Mouse (Mus musculus) skeletal muscle tissue, adult 2 months (tissue): ENCODE measurements around the gene Rps28.
A peak's percentile ranks its signal among the peaks of the same experiment; 100 is the strongest.

Experiments used
- DNase-seq: peaks from one replicate; pipeline ENCODE4 v3.0.0-alpha.2; 2012; ENCODE audit warnings: low read depth, low spot score

The Rps28 gene

DNA sequence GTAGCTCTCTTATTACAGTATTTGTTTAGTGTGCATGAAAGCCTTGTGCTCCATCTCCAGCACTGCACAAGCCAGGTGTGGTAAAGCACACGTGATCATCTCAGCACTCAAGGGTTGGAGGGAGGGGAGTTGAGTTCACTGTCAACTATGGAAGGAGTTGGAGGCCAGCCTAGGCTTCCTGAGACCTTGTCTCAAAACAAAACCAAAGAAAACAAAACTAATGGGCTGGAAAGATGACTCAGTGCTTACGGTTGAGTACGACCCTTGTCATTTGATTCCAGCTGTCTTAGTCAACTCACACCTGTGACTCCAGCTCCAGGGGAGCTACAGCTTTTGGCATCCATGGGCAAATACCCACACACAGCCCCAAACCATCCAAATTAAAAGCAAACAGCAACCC is 11.9 kb downstream of the Rps28 start:
- DNase-seq, result no peak

DNA sequence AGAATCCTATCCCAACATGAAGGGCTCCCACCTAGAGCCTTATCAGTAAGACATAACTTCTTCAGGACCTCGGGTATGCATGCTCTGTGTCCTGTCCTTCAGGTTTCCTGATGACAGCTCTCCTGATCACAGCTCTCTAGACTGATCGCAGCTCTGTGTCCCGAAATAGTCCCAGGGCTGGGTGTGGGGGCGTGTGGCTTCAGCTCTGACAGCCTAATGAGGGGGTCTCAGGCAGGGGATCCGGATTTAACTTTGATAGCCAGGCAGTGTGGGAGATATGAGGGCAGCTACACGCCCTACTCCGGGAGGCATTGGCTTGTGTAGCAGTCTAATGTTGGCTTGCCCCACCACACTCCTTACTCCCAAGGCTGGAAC is 13.2 kb downstream of the Rps28 start:
- DNase-seq, result no peak

DNA sequence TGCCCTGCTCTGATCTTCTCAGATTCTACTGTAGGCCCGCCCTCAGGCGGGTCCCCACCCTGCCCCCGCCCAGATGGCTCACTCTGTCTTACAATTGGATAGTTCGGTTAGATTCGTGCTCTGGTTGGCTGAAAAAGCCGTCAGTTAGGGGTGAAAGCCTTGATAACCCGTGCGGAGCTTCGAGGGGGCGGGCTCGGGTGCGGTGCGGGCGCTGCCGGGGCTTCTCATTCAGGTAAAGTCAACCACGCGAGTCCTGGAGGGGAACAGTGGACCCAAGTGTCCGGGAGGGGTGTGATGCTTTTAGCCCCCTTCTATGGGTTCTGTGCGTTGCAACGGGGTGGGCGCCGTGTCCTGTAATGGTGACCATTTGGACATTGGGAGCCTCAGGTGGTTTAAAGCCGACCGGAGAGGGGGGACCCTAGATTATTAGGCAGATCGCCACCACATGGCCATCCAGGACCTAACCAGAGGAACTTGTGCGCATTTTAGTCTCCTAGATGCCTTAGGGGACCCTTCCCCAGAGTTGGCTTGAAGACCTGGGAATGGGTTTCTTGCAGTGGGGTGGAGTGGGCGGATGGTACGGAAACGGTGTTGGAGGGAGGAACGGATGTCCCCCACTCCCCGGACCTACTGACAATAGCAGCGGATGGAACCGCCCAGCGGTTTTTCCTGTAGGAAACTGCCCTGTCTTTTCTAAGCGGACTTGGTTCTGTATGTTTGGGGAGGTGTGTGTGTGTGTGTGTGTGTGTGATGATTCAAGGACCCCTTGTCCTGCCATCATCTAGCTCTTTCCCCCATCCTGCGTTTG is 13.8 kb downstream of the Rps28 start, which contains the start of gene Kank3:
Gene Kank3 (plus strand): TSS at position 186 of the 808 bp plus-strand sequence.
- DNase-seq, result peak; percentile 90

DNA sequence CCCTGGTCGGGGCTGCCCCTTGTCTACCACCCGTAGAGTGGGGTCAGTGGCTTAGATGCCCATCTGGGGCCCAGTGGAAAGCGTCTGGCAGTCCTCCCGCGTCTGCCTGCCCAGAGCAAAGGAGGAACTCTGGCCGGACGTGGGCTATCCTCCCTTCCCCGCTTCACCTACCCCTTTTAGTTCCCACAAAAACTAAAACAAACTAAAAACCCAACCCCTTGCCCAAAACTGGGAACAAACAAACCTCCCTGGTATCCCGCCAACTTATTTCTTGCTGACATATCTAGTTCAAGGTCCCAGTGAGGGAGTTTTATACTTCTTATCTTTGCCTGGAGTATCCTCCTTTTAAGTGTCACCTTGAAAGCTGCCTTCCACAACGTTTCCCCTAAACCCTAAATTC is 16.2 kb downstream of the Rps28 start:
- DNase-seq, result no peak

DNA sequence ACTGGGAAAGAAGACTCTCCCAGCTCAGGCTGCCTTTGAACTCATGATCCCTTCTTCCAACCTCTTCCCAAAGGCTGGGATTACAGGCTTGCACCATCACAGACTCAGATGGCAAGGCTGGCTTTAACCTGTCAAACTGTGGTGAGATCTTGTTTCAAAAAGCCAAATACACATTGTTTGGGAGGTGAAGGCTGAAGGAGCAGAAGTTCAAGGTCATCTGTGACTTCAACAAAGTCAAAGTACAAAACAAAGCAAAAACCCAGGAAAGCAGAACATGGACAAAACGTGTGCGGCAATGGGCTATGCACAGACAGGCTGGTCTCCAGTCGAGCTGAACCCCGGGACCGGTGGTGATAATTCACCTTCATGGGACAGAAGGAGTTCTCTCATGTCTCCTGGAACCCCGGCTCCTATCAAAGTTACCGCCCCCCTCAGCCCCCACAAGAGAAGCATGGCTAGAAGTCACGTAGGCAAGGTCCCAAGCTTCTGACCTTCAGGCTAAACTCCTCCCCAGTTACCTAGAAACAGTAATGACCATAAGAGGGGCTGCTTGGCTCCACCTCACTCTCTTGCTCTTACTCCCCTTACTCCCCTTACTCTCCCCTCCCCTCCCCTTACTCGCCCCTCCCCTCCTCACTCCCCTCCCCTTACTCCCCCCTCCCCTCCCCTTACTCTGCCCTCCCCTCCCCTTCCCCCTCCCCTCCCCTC is 17.0 kb downstream of the Rps28 start:
- DNase-seq, result no peak

DNA sequence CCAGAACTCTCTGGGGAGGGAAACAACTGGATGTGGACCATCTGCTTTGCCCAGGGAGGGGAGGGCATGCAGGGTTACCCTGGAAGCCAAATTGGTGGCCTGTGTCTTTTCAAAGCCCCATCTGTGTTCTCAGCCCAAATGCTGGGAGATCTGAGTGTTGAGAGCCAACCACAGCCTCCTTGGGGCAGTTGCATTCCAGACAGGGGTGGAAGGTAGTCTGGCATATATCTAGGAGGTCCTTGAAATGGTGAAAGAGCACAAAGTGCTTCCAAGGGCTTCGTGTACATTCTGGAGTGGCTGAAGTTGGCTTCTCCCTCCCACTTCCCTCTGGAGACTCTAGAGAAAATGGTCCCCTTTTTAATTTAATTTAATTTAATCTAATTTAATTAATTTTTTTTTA is 19.6 kb downstream of the Rps28 start:
- DNase-seq, result no peak

DNA sequence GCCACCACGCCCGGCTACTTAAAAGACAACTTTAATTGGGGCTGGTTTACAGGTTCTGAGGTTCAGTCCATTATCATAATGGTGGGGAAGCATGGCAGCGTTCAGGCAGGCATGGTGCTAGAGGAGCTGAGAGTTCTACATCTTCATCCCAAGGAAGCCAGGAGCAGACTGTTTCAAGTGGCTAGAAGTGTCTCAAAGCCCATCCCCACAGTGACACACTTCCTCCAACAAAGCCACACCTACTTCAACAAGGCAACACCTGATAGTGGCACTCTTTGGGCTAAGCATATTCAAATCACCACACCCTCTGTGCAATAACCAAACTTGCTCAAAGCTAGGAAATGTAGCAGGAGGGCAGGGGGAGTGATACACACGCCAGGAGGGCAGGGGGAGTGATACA is 20.2 kb downstream of the Rps28 start:
- DNase-seq, result no peak

DNA sequence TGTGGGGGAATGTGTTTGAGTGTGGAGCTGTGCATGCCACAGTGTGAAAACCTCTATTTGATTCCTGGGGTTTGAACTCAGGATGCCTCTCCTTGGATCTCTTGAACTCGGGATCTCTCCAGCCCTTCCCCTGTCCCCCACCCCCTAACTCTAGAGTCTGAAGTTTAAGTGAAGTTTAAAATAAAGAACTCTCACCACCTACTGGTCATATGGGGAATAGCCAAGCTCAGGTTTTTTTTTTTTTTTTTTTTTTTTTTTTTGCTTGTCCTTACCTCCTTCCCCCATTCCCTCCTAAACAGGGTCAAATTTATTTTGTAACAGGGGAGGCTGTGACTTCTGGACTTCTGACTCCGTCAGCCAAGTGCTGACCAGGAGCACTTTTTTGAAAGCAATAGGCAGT is 22.1 kb downstream of the Rps28 start:
- no peak for DNase-seq

DNA sequence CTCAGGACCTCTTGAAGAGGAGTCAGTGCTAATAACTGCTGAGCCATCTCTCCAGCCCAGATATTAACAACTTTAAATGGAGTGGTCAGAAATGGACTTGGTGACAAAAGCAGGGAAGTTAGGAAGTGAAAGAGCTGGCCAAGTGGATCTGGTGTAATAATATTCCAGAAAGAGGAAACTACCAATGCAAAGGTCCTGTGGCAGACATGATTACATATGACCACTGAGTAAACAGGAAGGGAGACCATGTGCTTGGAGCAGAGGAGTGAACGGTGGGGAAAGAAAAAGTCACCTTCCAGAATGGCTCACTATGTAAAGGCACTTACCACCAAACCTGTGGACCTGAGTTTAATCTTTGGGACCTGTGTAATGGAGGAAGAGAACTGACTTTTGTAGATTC is 25.1 kb downstream of the Rps28 start:
- no peak for DNase-seq

DNA sequence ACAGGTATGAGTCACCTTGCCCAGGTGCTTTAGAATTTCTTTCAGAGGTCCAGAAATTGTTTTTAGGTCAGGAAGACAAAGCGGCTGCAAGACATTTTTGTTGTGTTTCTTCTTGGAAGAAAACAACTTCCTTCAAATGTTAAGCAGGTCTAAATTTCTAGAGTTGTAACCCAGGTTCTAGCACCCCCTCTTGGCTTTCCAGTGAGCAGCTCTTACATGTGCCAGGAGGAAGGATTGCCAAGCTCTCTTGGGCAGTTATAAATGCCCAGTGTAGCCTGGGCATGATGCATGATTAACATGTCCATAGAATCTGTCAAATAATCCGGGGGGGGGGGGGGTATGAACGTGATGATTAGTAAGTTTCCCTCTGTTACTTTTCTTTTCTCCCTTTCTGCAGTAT is 26.1 kb downstream of the Rps28 start:
- DNase-seq, result no peak

DNA sequence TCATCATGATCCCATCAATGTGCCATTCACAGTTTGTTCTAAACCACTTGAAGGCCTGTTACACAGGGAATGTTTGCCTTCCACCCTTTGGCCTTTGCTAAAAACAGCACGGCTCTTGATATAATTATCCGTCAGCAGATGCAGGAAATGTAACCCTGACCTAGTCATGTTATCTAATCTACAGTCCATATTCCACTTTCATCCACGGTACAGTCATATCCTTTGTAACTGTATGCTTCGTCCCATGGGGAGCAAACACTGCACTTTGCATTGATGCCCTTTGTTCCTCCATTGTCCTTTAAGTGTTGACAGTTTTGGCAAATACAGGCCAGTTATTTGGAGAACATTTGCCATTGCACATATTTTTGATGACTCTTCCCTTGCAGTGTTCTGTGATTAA is 35.6 kb downstream of the Rps28 start:
- no peak for DNase-seq

DNA sequence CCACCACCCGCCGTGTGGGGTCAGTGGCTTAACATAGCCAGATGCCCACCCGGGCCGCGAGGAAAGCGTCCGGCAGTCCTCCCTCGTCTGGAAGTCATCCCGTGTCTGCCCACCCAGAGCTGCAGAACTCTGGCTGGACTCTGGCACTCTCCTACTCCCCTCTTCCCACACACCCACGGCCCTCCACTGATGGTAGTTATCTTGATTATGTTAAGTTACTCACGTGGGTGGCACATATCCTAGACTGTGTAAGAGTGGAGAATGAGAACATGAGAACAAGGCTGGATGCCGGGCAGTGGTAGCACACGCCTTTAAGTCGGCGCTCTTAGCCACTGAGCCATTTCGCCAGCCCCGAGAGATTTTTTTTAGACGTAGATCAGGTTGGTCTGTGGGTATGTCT is 38.0 kb downstream of the Rps28 start:
- DNase-seq, result no peak

DNA sequence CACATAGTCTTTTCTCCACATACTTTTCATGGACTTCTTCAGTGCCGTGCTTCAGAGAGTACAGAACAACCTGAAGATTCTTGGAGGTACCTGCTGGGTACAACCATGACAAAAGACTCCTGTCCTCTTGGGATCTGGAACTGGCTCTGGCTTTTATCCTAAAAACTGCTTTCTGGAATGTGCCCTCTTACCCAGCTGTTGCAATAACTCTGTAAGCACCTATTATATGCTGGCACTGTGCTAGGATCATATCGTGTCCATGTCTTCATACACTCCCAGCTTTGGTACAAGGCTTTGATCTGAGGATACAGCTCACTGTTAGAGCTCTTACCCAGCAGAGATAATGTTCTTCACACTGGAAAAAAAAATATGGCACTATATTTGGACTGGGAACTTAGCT is 39.4 kb downstream of the Rps28 start:
- no peak for DNase-seq

DNA sequence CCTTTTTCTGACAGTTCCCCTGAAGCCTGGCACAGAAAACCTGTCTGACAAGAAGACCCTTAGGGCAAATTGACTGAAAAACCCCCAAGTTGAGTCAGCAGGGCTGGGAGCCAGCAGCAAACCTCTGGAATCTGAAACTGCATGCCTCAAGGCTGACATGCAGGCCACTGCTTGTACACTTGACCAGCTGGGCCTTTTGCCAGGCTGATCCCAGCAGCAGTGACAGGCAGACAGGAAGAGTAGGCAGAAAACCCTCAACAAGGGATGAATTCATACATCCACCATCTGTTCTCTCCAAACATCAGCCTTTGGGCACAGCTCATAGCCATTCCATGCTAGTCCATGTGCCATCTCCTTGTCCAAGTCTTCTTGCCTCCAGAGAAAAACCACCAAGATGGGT is 41.0 kb downstream of the Rps28 start:
- peak; percentile 84 for DNase-seq

DNA sequence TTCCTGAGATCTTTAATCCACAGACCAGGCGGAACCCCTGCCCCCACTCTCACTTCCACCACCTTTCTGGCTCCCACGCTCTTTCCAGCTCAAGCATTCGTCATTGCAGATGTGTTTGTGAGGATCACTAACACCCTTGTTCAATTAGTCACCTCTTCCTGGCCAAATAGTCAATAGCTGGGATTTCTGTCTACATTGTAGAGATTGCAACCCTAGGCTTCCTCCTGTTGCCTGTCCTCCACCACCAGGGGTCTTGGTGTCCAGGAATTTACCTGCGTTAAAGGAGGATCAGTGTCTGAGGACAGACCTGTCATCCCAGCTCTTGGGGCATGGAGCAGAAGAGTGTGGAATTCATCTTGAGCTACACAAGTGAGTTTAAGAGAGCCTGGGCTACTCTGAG is 42.3 kb downstream of the Rps28 start:
- DNase-seq, result no peak

DNA sequence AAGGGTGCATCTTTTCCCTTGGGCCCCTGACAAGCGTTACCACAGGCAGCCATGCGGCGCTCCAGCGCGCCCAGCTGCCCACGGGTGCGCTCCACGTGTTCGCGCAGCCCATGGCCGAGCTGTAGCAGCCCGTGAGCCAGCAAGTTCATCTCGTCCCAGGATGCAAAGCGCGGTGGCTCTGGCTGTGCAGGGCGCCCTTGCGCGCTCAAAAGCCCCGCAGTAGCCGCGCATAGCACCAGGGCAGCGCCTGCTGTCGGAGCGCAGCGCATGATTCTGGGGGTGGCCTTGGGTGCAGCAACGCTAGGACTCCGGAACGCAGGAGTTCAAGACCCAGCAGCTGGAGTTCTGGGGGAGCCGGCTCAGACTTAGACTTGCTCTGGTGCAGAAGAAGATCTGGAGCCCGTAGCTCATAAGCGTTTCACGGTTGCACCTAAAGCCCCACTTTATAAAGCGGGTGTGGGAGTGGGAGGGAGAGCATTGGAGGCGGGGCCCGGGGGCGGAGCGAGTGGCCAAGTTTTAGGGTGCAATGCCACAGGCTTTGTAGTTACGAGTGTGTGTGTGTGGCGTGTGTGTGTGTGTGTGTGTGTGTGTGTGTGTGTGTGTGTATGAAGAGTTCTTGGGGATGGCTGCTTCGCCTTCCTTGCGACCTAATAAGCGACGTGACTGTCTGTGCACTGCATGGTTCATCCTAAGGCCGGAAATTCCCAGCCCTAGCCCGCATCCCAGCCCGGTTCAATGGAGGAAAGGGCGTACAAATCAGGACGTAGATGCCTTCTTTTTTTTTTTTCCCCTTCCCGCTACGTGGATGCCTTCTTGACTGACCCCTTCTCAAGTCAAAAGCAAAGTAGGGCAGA is 43.0 kb downstream of the Rps28 start, which contains the start of gene Angptl4:
Gene Angptl4 (minus strand): TSS at position 707 of the 854 bp plus-strand sequence.
- peak; percentile 80 for DNase-seq

DNA sequence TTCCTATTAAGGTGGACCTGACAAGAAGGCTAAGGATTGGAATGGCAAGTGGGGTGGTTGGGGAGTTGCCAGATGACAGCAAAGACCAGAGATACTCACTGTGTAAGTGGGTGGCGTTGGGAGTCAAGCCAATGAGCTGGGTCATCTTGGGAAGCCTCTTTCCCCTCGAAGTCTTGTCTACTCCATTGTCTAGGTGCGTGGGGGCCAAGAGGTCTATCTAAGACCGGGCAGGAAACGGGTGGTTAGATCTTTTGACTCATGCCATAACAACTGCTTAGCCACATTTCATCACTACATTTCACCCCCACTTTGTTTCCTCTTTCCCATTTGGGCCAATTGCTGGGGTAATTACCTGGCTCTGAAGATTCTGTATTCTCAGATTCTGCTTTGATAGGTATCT is 43.9 kb downstream of the Rps28 start:
- DNase-seq, result no peak

DNA sequence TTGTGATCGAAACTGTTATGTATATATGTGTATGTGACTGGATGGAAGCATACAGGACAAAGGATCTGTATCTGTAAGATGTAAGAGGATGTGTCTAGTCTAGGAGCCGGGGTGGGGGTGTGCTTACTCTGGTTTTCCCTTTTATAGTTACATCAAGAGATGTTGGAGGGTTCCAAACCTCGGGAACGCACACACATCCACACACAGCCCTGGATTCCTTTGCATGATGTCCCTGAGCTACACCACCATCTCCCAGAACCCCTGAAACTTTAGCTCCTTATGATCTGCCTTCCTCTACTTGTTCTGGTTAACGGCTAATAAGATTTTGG is 44.4 kb downstream of the Rps28 start:
- no peak for DNase-seq

DNA sequence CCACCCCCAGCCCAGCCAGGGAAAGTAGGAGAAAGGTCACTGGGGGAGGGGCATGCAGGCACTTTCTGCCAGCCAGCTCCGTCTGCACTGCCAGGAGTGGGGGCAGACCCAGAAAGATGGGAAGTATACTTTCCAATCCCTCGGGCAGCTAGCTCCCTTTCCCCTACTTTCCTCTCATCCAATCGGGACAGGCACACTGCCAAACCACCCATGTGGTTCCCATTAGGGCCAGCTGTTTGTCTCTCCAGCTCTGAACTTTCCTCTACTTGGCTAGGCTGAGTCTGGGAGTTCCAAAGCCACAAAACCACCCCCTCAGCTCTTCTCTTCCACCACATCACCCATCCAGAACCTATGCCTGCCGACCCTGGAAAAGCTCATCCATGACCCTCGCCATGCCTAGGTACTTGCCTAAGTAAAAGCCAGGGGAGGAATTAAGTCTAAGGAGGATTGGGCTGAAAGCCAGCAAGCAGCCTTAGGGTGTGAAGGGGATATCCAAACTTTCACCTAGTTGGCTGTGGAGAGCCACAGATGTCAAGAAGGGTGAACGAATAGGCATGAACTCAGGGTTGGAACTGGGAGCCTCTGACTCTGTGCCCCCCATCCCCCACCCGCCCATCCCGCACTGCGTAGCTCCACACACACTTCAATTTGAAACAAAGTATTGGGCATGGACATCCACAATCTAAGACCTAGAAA is 44.9 kb downstream of the Rps28 start:
- DNase-seq, result peak; percentile 94

DNA sequence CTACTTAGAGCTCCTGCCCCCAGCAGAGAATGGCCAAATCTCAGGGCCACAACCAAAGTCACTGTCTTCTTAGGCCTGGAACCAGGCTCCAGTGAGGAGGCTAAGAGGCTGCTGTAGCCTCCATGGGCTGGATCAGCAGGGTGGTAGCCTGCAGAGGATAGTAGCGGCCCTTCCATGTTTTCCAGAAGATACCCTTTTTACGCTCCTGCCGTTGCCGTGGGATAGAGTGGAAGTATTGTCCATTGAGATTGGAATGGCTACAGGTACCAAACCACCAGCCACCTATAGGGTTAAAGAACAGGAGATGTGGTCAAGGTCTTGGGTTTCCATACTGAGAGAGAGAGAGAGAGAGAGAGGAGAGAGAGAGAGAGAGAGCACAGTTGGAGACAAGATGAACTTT is 49.1 kb downstream of the Rps28 start:
- DNase-seq, result no peak

DNA sequence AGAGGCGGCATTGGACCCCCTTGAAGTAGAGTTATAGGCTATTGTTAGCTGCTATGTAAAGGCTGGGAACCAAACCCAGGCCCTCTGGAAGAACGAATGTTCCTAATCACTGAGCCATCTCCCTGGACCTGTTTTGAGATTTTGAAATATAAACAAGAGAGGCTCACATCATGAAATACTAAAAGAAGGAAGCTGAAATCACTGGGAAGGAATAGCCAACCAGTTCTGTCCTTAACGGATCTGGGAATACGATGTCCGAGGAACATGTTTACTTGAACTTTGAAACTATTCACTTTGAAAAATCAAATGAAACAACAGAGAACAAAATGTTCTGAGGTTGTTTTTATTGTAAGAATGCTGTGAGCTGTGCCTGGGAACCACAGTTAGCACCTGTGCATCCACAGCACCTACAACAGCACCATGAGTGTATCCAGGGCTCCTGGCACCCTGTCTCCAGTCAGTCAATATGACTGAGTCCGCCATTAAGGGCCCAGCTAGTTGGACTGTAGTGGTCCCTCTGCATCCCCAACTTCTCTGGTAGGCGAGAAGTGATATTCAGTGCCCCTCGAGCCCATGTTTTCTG is 49.7 kb downstream of the Rps28 start:
- no peak for DNase-seq
